Mouse (Mus musculus): ENCODE data around the gene Hsd17b10. TPM values are rescaled to one million over a fixed set of nuclear protein-coding genes. Genes with fewer than 3 reads are reported as not detected.

Hsd17b10 gene
- polyA plus RNA-seq, 1 experiment from 2014 or later = 155 TPM

GRCm38 (mm10) chrX:152047230-152047629, 45.6 kb downstream of the Hsd17b10 start:
- H3K36me3 ChIP-seq = peaks cover 28% of the 10 kb centered on the region
- no peak overlapping the region for H3K9ac ChIP-seq
- no peak overlapping the region for H3K4me2 ChIP-seq
- no peaks in the 10 kb centered on the region for H3K9me3 ChIP-seq (replicated peaks)
- no peak overlapping the region for H3K27ac ChIP-seq (ENCODE audit: poor library complexity, severe bottlenecking)
- H3K4me3 ChIP-seq = no peak overlapping the region
- H3K4me1 ChIP-seq (replicated peaks) = no peaks in the 10 kb centered on the region
- H3K27me3 ChIP-seq (replicated peaks) = 0 out of 2 replicates have a peak, but pooled peaks cover 6% of the 10 kb centered on the region
- ATAC-seq (ENCODE audit: insufficient number of reproducible peaks, low FRiP score) = no peak

DNA sequence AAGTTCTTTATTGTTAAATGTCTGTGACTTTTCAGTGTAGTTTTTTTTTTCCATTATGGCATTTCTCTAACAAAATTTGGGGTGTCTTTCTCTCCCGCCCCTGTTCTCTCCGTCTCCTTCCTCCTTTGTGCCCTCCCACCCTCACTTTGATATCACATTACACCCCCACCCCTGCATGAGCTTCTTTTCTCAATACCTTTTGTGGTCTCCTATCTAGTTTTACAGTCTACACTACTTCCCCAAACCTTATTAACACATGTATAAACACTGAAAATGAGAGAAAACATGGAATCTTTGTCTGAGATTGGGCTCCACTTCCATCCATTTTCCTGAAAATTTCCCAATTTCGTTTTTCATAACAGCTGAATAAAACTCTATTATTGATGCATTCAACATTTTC, 50.9 kb downstream of the Hsd17b10 start:
- WGBS = 73% methylated on average over 3 of the region's 3 CpGs
- 0 out of 2 replicates have a peak, but pooled peaks cover 9% of the 10 kb centered on the region for H3K27me3 ChIP-seq (replicated peaks)
- no peak overlapping the region for H3K27ac ChIP-seq (ENCODE audit: poor library complexity, severe bottlenecking)
- no peak overlapping the region for H3K4me2 ChIP-seq
- peaks cover 22% of the 10 kb centered on the region for H3K36me3 ChIP-seq
- H3K9me3 ChIP-seq (replicated peaks) = no peaks in the 10 kb centered on the region
- no peak for ATAC-seq (ENCODE audit: insufficient number of reproducible peaks, low FRiP score)
- no peaks in the 10 kb centered on the region for H3K4me1 ChIP-seq (replicated peaks)
- H3K9ac ChIP-seq = no peak overlapping the region
- no peak overlapping the region for H3K4me3 ChIP-seq

Other genes starting within 250 kb of the Hsd17b10 start
- gene Huwe1, start 201.0 kb upstream of the Hsd17b10 start, polyA plus RNA-seq (2016; fragmentation: Nextera tagmentation; extraction: Ambion mirVana) = 41.9 and 47.5 TPM in 2 replicates
- gene Ribc1, start 14.4 kb downstream of the Hsd17b10 start, polyA plus RNA-seq (2016; fragmentation: Nextera tagmentation; extraction: Ambion mirVana) = 2.2 and 2.4 TPM in 2 replicates
- gene Smc1a, start 14.6 kb downstream of the Hsd17b10 start, polyA plus RNA-seq (2016; fragmentation: Nextera tagmentation; extraction: Ambion mirVana) = 78.1 and 79.3 TPM in 2 replicates
- 22.1 and 25.0 TPM in 2 replicates for gene Iqsec2, start 142.4 kb downstream of the Hsd17b10 start, polyA plus RNA-seq (2016; fragmentation: Nextera tagmentation; extraction: Ambion mirVana)
- gene Kdm5c, start 231.2 kb downstream of the Hsd17b10 start, polyA plus RNA-seq (2016; fragmentation: Nextera tagmentation; extraction: Ambion mirVana) = 49.3 and 50.5 TPM in 2 replicates

All from heart, embryonic 12.5 days (tissue).